In genomic region chr7:68679770-68680169, GRCm38 (mm10) we compare ENCODE assay signal across 12 mouse cellular contexts.
"Had no signal": no experiment of that assay in that cellular context is flagged by ENCODE, and none has a peak within 500 bp of the region (broad histone marks: within the 10 kb centered on the region; RNA-seq: fewer than 3 reads in every experiment).

No protein-coding gene starts in this region.

- DNase-seq: kidney, adult 11 months; kidney, adult 9 months; kidney, postnatal 36 days; left cerebral cortex, postnatal 4 days; lung, adult 2 months; lung, postnatal 36 days; right cerebral cortex, postnatal 14 days; thymus, postnatal 36 days had no signal

- H3K4me3 ChIP-seq: limb, embryonic 13.5 days; liver, embryonic 15.5 days had no signal

- H3K9ac ChIP-seq: limb, embryonic 13.5 days; liver, embryonic 15.5 days had no signal

- H3K4me1 ChIP-seq: limb, embryonic 13.5 days had no signal

- H3K4me2 ChIP-seq: limb, embryonic 13.5 days; liver, embryonic 15.5 days had no signal

- ATAC-seq: lung, postnatal 0 days had no signal

- H3K36me3 ChIP-seq: limb, embryonic 13.5 days; liver, embryonic 15.5 days had no signal

- H3K27ac ChIP-seq: kidney, postnatal 0 days; limb, embryonic 13.5 days; liver, embryonic 15.5 days had no signal

- H3K9me3 ChIP-seq: limb, embryonic 13.5 days; liver, embryonic 15.5 days had no signal

- H3K27me3 ChIP-seq: limb, embryonic 13.5 days; liver, embryonic 15.5 days had no signal
